ENCODE assay signal across 9 mouse cellular contexts in genomic region chr19:22753311-22753809, GRCm38 (mm10).
DNase-seq lines count a peak whose midpoint lies in the region; ATAC-seq and TF ChIP-seq lines count a peak whose summit lies in the region.
"Had no signal": no experiment of that assay in that cellular context is flagged by ENCODE, and none has a peak within 500 bp of the region (broad histone marks: within the 10 kb centered on the region; RNA-seq: fewer than 3 reads in every experiment).

No protein-coding gene starts in this region.

- no peaks in the 10 kb centered on the region for H3K9me3 ChIP-seq in midbrain, embryonic 14.5 days (ENCODE audit: control insufficient read depth, low read length)
- H3K9me3 ChIP-seq in liver, postnatal 0 days (ENCODE audit: low read length) = no peaks in the 10 kb centered on the region
- H3K9me3 ChIP-seq: neural tube, embryonic 13.5 days had no signal

- no peak for TF ChIP-seq CTCF in liver, postnatal 0 days (IDR thresholded peaks at IDR 0.05; ENCODE audit: low read depth)

- no peak overlapping the region for H3K27ac ChIP-seq in midbrain, embryonic 14.5 days (replicated peaks; ENCODE audit: low read depth, low read length)
- no peak overlapping the region for H3K27ac ChIP-seq in liver, postnatal 0 days (ENCODE audit: low read depth)
- H3K27ac ChIP-seq: neural tube, embryonic 13.5 days had no signal

- no peak overlapping the region for H3K4me2 ChIP-seq in midbrain, embryonic 14.5 days (ENCODE audit: low read length)
- no peak overlapping the region for H3K4me2 ChIP-seq in liver, postnatal 0 days (ENCODE audit: low read depth, low read length)
- H3K4me2 ChIP-seq: neural tube, embryonic 13.5 days had no signal

- DNase-seq in adrenal gland, postnatal 14 days = peak; percentile 4
- no peak for DNase-seq in adrenal gland, adult (ENCODE audit: inconsistent age in 2 of 2, low spot score in 1 of 2)
- peak; percentile 45 for DNase-seq in gastrocnemius, adult 18-20 months (ENCODE audit: low spot score)
- DNase-seq in left cerebral cortex, adult 18-20 months (ENCODE audit: low spot score in 2 of 2) = peak; percentile 46 to 60
- peak; percentile 51 for DNase-seq in midbrain, embryonic 14.5 days
- no peak for DNase-seq in thymus, adult 18-20 months
- no peak for DNase-seq in liver, postnatal 0 days

- H3K9ac ChIP-seq in midbrain, embryonic 14.5 days (replicated peaks; ENCODE audit: low read length) = no peak overlapping the region
- H3K9ac ChIP-seq in liver, postnatal 0 days (replicated peaks) = no peak overlapping the region
- H3K9ac ChIP-seq: neural tube, embryonic 13.5 days had no signal

- 0 out of 2 replicates have a peak, but pooled peaks cover 5% of the 10 kb centered on the region for H3K4me1 ChIP-seq in midbrain, embryonic 14.5 days (ENCODE audit: control insufficient read depth, insufficient read depth, low read length)
- H3K4me1 ChIP-seq in liver, postnatal 0 days (ENCODE audit: insufficient read depth) = no peaks in the 10 kb centered on the region

- no peak overlapping the region for H3K4me3 ChIP-seq in midbrain, embryonic 14.5 days (replicated peaks; ENCODE audit: low read depth, low read length)
- H3K4me3 ChIP-seq in liver, postnatal 0 days (ENCODE audit: low read depth, low read length) = no peak overlapping the region
- H3K4me3 ChIP-seq: neural tube, embryonic 13.5 days had no signal

- ATAC-seq in cerebellum, adult (ENCODE audit: insufficient number of reproducible peaks, low FRiP score, low TSS enrichment) = peak; percentile 92
- ATAC-seq in midbrain, embryonic 14.5 days (ENCODE audit: low FRiP score, low TSS enrichment) = no peak
- ATAC-seq in liver, postnatal 0 days = no peak

- 46% methylated on average over 13 of the region's 13 CpGs for WGBS in midbrain, embryonic 14.5 days
- WGBS in liver, postnatal 0 days (ENCODE audit: insufficient replicate concordance) = 61% methylated on average over 13 of the region's 13 CpGs

- TF ChIP-seq EP300 in liver, postnatal 0 days (IDR thresholded peaks at IDR 0.05; ENCODE audit: low read depth) = no peak

- H3K27me3 ChIP-seq in midbrain, embryonic 14.5 days (ENCODE audit: control insufficient read depth, insufficient read depth, low read length) = no peaks in the 10 kb centered on the region
- H3K27me3 ChIP-seq in liver, postnatal 0 days (ENCODE audit: insufficient read depth, low read length) = no peaks in the 10 kb centered on the region
- H3K27me3 ChIP-seq: neural tube, embryonic 13.5 days had no signal

- H3K36me3 ChIP-seq in midbrain, embryonic 14.5 days (ENCODE audit: control insufficient read depth, insufficient read depth, low read length) = no peaks in the 10 kb centered on the region
- no peaks in the 10 kb centered on the region for H3K36me3 ChIP-seq in liver, postnatal 0 days (replicated peaks; ENCODE audit: insufficient read depth, low read length)
- H3K36me3 ChIP-seq: neural tube, embryonic 13.5 days had no signal

Comparison
In these comparisons a context has a peak if more than half of its experiments do, and no peak if none do; other contexts are left out.
1. DNase-seq: peak in adrenal gland, postnatal 14 days (single experiment), gastrocnemius, adult 18-20 months (single experiment), left cerebral cortex, adult 18-20 months (2 of 2) and midbrain, embryonic 14.5 days (single experiment); none in adrenal gland, adult (0 of 2), thymus, adult 18-20 months (0 of 2) and liver, postnatal 0 days (single experiment).